Mouse (Mus musculus) brain, embryonic 14.5 days (tissue): ENCODE results near the gene Khdc3.

ENCODE experiments used
- CTCF ChIP-seq: fragments of 200-500 bp; IDR thresholded peaks from 2 replicates; pipeline ENCODE4 v1.5.1; 2012; ENCODE audit warnings: inconsistent platforms, mild to moderate bottlenecking, moderate library complexity, borderline replicate concordance; ENCODE audit not compliant: insufficient read depth, insufficient read length; ENCODE audit errors: extremely low read depth
- POLR2A ChIP-seq: fragments of 200-500 bp; IDR thresholded peaks from 2 replicates; pipeline ENCODE4 v1.6.1; 2012; ENCODE audit warnings: mild to moderate bottlenecking, inconsistent platforms, borderline replicate concordance; ENCODE audit not compliant: poor library complexity, insufficient read depth, insufficient read length, severe bottlenecking; ENCODE audit errors: extremely low read depth

GRCm38 (mm10) chr9:73082291-73083000 lies 19.2 kb upstream of the Khdc3 start:
- TF ChIP-seq CTCF (no peak), POLR2A (no peak)
